Mouse (Mus musculus): ENCODE measurements around the gene Stab2. TPM values are rescaled to one million over a fixed set of nuclear protein-coding genes. Genes with fewer than 3 reads are reported as not detected.

Stab2 gene
- polyA plus RNA-seq, 1 experiment from 2014 or later, result 0.06 TPM

DNA sequence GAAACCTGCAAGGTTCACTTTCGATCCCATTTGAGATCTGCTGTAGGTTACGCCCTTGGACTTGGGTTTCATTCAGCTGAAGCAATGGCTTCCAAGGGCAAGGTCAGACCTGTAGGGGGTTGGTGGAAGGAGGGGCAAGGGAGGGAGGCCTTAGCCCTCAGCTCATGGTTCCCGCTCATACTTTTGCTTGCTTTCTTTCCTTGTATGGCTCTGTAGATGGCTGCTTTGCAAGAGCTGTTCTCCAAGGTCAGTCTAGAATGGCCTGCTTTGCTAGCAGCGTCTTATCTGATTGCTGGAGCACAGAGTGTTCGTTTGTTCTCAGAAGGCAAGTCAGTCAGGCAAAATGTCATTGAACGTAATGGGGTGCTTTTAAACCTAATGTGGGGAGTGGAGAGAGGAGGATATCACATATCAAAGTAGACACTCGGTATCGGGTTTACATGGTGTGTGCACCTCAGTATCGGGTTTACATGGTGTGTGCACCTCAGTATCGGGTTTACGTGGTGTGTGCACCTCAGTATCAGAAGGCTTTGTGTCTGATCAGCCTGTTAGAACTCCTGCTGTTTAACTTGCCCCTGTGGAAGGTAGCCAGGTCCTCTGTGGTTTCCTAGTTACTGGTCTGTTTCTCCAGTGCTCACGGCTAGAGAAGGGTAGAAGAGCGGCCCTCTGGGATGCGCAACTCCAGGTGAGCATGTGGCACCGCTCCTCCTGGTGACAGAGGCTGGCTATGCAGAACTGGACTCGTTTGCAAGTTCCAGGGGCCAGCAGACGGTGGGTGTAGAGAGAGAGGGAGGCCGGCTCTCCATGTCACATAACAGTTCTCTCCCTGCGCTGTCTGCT lies 193.3 kb downstream of the Stab2 start:
- Histone ChIP-seq H3K27ac (ENCODE audit: low read length) (no peak overlapping the region), H3K4me3 (replicated peaks; ENCODE audit: low read length) (no peak overlapping the region), H3K9ac (replicated peaks; ENCODE audit: low read depth, low read length) (no peak overlapping the region), H3K27me3 (replicated peaks; ENCODE audit: control insufficient read depth, insufficient read depth, low read length) (no peaks in the 10 kb centered on the region), H3K4me2 (ENCODE audit: low read length) (no peak overlapping the region), H3K36me3 (ENCODE audit: control insufficient read depth, insufficient read depth) (no peaks in the 10 kb centered on the region), H3K9me3 (ENCODE audit: control insufficient read depth, low read length) (no peaks in the 10 kb centered on the region), H3K4me1 (replicated peaks; ENCODE audit: control insufficient read depth, insufficient read depth, low read length) (no peaks in the 10 kb centered on the region; the same call in 1 of the 2 replicates)
- no peak for ATAC-seq
- 83% methylated on average over 19 of the region's 19 CpGs for WGBS

DNA sequence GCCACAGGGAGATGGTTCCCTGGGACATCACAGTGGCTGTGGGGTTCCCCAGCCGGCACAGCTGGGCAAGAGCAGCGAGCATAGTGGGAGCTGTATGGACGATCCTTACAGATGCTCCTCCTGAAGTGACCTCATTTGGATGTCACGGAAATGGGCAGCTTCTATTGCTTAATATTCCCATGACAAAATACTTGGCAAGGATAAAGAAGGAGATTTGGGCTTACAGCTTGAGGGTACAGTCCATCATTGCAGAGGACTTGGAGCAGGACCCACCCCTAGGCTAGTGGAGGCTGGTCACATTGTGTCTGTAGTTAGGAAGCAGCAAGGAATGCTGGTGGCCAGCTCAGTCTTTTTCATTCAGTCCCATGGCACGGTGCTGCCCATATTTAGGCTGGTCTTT lies 197.2 kb downstream of the Stab2 start:
- 97% methylated on average over 5 of the region's 5 CpGs for WGBS

DNA sequence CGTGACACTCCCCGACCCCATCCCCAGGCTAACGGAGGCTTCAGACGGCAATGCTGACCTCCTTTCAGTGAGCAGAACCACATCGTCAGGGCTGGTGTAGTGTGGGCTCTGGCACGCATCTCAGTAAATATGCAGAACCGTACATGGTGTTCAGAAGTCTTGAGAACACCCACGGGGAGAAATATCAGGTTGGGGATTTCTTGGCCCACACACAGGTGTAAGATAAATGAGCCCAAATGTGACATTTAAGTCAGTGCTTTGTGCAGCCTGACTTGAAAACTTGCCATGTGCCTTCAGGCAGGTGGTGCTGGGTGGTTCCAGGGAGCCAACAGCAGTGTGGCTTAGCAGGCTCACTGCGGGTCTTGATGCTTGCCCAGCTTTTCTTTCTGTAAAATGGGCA lies 197.8 kb downstream of the Stab2 start:
- H3K9ac ChIP-seq (replicated peaks; ENCODE audit: low read depth, low read length), result no peak overlapping the region
- H3K36me3 ChIP-seq (ENCODE audit: control insufficient read depth, insufficient read depth), result no peaks in the 10 kb centered on the region
- ATAC-seq, result no peak
- H3K4me1 ChIP-seq (replicated peaks; ENCODE audit: control insufficient read depth, insufficient read depth, low read length), result 0 out of 2 replicates have a peak, but pooled peaks cover 2% of the 10 kb centered on the region
- H3K9me3 ChIP-seq (ENCODE audit: control insufficient read depth, low read length), result no peaks in the 10 kb centered on the region
- no peak overlapping the region for H3K27ac ChIP-seq (ENCODE audit: low read length)
- 74% methylated on average over 9 of the region's 9 CpGs for WGBS
- H3K27me3 ChIP-seq (replicated peaks; ENCODE audit: control insufficient read depth, insufficient read depth, low read length), result no peaks in the 10 kb centered on the region
- H3K4me2 ChIP-seq (ENCODE audit: low read length), result no peak overlapping the region
- no peak overlapping the region for H3K4me3 ChIP-seq (replicated peaks; ENCODE audit: low read length)

More for the DNA sequence above, 197.2 kb downstream of the Stab2 start:
- Histone ChIP-seq H3K9me3 (ENCODE audit: control insufficient read depth, low read length) (no peaks in the 10 kb centered on the region), H3K4me3 (replicated peaks; ENCODE audit: low read length) (no peak overlapping the region), H3K27ac (ENCODE audit: low read length) (no peak overlapping the region), H3K4me1 (replicated peaks; ENCODE audit: control insufficient read depth, insufficient read depth, low read length) (0 out of 2 replicates have a peak, but pooled peaks cover 2% of the 10 kb centered on the region), H3K9ac (replicated peaks; ENCODE audit: low read depth, low read length) (no peak overlapping the region), H3K27me3 (replicated peaks; ENCODE audit: control insufficient read depth, insufficient read depth, low read length) (no peaks in the 10 kb centered on the region), H3K36me3 (ENCODE audit: control insufficient read depth, insufficient read depth) (no peaks in the 10 kb centered on the region), H3K4me2 (ENCODE audit: low read length) (no peak overlapping the region)
- ATAC-seq, result no peak

DNA sequence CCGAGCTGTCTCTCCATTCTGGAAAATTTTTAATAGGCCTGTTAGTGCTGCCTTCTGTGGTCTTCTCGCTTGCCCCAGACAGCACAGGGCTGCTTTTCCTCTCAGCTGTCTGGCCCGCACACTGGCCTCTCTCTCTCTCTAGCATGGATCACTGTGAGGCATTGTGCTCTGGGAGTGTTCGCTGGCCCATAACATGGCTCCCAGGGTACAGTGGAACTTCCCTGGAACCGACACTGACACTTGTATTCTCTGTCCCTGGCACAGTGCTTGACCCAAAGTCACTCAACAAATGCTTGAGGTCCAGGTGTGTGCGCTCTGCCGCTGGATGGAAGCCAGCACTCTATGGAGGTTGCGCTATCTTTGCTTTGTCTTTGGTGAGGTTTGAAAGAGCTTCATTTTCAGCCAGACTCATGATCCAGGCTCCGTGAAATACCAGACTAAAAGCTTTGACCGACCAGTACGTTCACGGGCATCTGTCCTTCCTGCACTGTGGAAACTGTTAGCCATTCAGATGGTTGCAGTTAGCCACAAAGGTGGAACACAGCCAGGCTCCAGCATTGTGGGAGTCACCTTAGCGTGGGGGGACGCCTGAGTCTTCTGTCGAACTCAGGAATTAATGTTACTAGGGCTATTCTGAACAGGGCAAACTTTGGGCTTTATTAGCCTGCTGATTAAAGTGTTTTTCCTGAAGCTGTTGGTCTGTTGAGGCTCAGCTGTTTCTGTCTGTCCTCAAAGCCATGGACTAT lies 199.6 kb downstream of the Stab2 start:
- no peak overlapping the region for H3K9ac ChIP-seq (replicated peaks; ENCODE audit: low read depth, low read length)
- no peak overlapping the region for H3K4me3 ChIP-seq (replicated peaks; ENCODE audit: low read length)
- peak; percentile 42; the same call in 1 of the 2 replicates for ATAC-seq
- H3K9me3 ChIP-seq (ENCODE audit: control insufficient read depth, low read length), result no peaks in the 10 kb centered on the region
- H3K4me1 ChIP-seq (replicated peaks; ENCODE audit: control insufficient read depth, insufficient read depth, low read length), result 0 out of 2 replicates have a peak, but pooled peaks cover 2% of the 10 kb centered on the region
- WGBS, result 60% methylated on average over 15 of the region's 15 CpGs
- no peaks in the 10 kb centered on the region for H3K27me3 ChIP-seq (replicated peaks; ENCODE audit: control insufficient read depth, insufficient read depth, low read length)
- H3K27ac ChIP-seq (ENCODE audit: low read length), result no peak overlapping the region
- no peaks in the 10 kb centered on the region for H3K36me3 ChIP-seq (ENCODE audit: control insufficient read depth, insufficient read depth)
- H3K4me2 ChIP-seq (ENCODE audit: low read length), result no peak overlapping the region

DNA sequence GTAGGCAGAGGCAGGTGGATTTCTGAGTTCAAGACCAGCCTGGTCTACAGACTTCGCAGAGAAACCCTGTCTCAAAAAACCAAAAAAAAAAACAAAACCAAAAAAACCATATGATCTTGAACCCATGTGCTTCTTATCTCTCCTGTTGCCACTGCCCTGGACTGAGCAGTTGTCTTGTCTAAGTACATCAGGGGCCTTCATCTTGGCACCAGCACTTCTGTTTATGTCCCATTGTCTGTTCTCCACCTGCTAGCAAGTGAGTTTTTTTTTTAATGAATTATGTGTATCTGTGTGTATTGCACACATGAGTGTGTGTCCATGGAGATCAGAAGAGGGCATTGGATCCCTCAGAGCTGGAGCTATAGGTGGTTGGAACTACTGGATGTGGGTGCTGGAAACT lies 200.5 kb downstream of the Stab2 start:
- Histone ChIP-seq H3K27me3 (replicated peaks; ENCODE audit: control insufficient read depth, insufficient read depth, low read length) (no peaks in the 10 kb centered on the region), H3K36me3 (ENCODE audit: control insufficient read depth, insufficient read depth) (no peaks in the 10 kb centered on the region), H3K9ac (replicated peaks; ENCODE audit: low read depth, low read length) (no peak overlapping the region), H3K4me3 (replicated peaks; ENCODE audit: low read length) (no peak overlapping the region), H3K9me3 (ENCODE audit: control insufficient read depth, low read length) (no peaks in the 10 kb centered on the region), H3K4me2 (ENCODE audit: low read length) (no peak overlapping the region), H3K27ac (ENCODE audit: low read length) (no peak overlapping the region), H3K4me1 (replicated peaks; ENCODE audit: control insufficient read depth, insufficient read depth, low read length) (0 out of 2 replicates have a peak, but pooled peaks cover 2% of the 10 kb centered on the region)
- 93% methylated on average over 1 of the region's 1 CpGs for WGBS
- ATAC-seq, result no peak

DNA sequence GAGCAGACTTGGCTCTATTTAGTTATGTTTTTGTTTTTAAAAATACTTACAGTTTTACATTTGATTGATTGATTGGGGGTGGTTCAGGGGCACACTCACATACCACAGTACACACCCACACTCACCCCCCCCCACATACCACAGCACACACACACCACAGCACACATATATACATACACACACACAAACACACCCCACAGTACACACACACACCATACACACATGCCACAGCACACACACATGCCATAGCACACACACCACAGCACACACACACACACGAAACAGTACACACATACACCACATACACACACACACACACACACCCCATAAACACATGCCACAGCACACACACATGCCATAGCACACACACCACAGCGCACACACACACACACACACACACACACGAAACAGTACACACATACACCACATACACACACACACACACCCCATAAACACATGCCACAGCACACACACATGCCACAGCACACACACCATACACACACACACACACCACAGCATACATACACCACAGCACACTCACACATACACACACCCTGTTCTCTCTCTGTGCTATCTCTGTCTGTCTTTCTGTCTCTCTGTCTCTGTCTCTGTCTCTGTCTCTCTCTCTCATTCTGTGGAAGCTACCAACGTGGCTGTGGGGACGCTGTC lies 211.6 kb downstream of the Stab2 start:
- H3K27me3 ChIP-seq (replicated peaks; ENCODE audit: control insufficient read depth, insufficient read depth, low read length), result no peaks in the 10 kb centered on the region
- H3K36me3 ChIP-seq (ENCODE audit: control insufficient read depth, insufficient read depth), result no peaks in the 10 kb centered on the region
- H3K4me3 ChIP-seq (replicated peaks; ENCODE audit: low read length), result no peak overlapping the region
- no peak overlapping the region for H3K27ac ChIP-seq (ENCODE audit: low read length)
- no peaks in the 10 kb centered on the region; the same call in 1 of the 2 replicates for H3K4me1 ChIP-seq (replicated peaks; ENCODE audit: control insufficient read depth, insufficient read depth, low read length)
- H3K4me2 ChIP-seq (ENCODE audit: low read length), result no peak overlapping the region
- no peaks in the 10 kb centered on the region for H3K9me3 ChIP-seq (ENCODE audit: control insufficient read depth, low read length)
- no peak for ATAC-seq
- H3K9ac ChIP-seq (replicated peaks; ENCODE audit: low read depth, low read length), result no peak overlapping the region
- 94% methylated on average over 5 of the region's 5 CpGs for WGBS

DNA sequence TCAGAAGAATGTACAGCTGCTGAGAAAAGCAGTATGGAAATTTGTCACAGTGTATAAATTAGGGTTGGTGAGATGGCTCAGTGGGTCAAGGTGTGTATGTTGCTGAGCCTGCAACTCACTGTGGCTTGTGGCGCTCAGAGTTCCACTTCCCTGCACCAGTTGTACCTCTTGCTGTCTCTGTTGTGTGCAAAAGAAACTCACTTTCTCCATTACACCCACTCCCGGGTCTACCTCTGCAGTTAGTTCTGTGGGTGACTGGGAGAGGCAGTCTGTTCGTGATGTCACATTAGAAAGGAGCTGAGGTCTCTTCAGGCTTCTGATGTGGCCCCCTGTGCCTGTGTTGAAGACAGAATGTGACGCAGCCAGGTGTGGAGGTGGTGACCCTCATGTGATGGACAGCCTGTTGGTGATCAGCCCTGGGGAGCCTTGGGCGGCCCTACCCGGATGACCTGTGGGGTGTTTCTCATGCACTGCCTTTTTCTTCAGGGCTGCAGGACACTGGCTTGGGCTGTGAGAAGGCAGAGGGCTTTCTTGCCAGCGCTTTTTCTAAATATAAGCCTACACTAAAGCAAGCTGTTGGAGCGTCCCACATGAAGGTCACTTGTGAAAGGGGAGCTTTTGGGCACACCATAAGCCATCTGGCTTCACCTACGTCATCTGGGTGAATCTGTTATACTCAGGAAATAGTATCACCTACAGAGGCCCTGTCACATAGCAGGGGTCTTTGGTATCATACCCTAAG lies 212.9 kb downstream of the Stab2 start:
- Histone ChIP-seq H3K27ac (ENCODE audit: low read length) (no peak overlapping the region), H3K4me3 (replicated peaks; ENCODE audit: low read length) (no peak overlapping the region), H3K36me3 (ENCODE audit: control insufficient read depth, insufficient read depth) (no peaks in the 10 kb centered on the region), H3K9me3 (ENCODE audit: control insufficient read depth, low read length) (no peaks in the 10 kb centered on the region), H3K27me3 (replicated peaks; ENCODE audit: control insufficient read depth, insufficient read depth, low read length) (no peaks in the 10 kb centered on the region), H3K9ac (replicated peaks; ENCODE audit: low read depth, low read length) (no peak overlapping the region), H3K4me1 (replicated peaks; ENCODE audit: control insufficient read depth, insufficient read depth, low read length) (no peaks in the 10 kb centered on the region; the same call in 1 of the 2 replicates), H3K4me2 (ENCODE audit: low read length) (no peak overlapping the region)
- ATAC-seq, result no peak
- WGBS, result 94% methylated on average over 9 of the region's 9 CpGs

DNA sequence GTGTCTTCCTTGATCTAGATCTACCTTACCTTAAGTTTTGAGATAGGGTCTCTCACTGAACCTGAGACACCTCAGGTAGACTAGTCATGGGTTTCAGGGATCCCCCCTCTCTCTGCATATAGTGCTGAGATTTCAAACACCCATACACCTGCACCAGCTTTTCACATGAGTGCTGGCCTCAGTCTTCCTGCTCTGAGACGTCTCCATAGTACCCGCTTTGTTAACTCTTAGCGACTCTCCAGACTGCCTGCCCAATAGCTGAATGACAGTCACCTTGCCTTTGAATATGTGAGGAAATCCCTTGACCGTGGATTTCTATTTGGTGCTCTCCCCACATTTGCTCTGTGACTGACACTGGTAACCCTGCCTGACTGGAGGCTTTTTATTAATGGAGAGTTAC lies 213.6 kb downstream of the Stab2 start:
- H3K4me1 ChIP-seq (replicated peaks; ENCODE audit: control insufficient read depth, insufficient read depth, low read length), result no peaks in the 10 kb centered on the region; the same call in 1 of the 2 replicates
- H3K4me3 ChIP-seq (replicated peaks; ENCODE audit: low read length), result no peak overlapping the region
- H3K27ac ChIP-seq (ENCODE audit: low read length), result no peak overlapping the region
- no peak for ATAC-seq
- WGBS, result 81% methylated on average over 4 of the region's 4 CpGs
- no peaks in the 10 kb centered on the region for H3K36me3 ChIP-seq (ENCODE audit: control insufficient read depth, insufficient read depth)
- no peak overlapping the region for H3K4me2 ChIP-seq (ENCODE audit: low read length)
- no peaks in the 10 kb centered on the region for H3K27me3 ChIP-seq (replicated peaks; ENCODE audit: control insufficient read depth, insufficient read depth, low read length)
- no peak overlapping the region for H3K9ac ChIP-seq (replicated peaks; ENCODE audit: low read depth, low read length)
- no peaks in the 10 kb centered on the region for H3K9me3 ChIP-seq (ENCODE audit: control insufficient read depth, low read length)

Data from forebrain, embryonic 16.5 days (tissue).